Mouse (Mus musculus) erythroblast, embryonic 14.5 days (primary cell): ENCODE measurements around the gene Mag.

ENCODE experiments used
- GATA1 ChIP-seq: IDR thresholded peaks from 2 replicates; pipeline ENCODE4 v1.6.1; 2012; ENCODE audit warnings: low read length, inconsistent platforms, mixed read lengths
- TAL1 ChIP-seq: IDR thresholded peaks from 3 replicates; pipeline ENCODE4 v1.6.1; 2012; ENCODE audit warnings: low read length, inconsistent platforms, mixed read lengths

GRCm38 (mm10) chr7:30887568-30888188, 27.0 kb downstream of the Mag start:
- TF ChIP-seq GATA1 (no peak), TAL1 (no peak)
